Mouse (Mus musculus): ENCODE data around the gene Fbxo36.

DNA sequence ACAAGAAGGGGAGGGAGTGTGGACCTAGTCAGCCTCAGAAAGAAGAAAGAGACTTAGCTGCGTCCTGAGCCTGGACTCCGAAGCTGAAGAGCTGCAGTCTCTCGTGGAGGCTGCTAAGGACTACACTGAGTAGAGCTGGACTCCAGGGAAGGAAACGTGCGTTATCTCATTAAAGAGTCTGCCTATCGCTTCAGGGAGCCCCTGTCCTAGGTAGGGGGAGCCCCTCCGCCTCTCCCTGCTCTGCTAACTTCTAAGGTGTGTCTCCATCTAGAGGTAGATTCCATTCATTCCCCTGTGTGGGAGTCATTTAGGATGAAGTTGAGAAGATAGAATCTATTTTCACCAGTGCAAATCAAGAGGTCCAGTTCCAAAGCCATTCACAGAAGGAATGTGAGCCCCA is 29.9 kb downstream of the Fbxo36 start:
- TF ChIP-seq GATA1 (IDR thresholded peaks at IDR 0.05; ENCODE audit: borderline replicate concordance, low read length) (no peak), FLI1 (IDR thresholded peaks at IDR 0.05; ENCODE audit: low read length) (no peak)
